In the genomic region with DNA sequence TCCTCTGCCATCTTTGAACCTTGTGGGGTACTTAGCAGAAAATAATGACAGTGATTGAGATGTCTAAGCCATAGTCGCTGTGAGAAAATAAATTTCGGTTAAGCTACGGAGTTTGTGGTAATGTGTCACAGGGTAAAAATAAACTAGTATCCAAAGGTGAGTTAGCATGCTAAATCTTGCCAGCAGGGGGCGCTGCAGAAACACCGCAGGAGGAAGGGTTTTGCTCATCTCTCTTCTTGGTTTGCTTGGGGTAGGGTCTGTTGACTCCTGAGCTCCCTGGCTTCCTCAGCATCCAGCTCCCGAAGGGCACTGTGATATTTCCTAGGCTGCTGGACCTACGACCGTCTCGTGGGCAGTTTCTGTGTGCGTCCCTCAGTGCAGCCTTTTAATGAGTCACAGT, we compare ENCODE assay signal across 8 mouse cellular contexts. TPM values are rescaled to one million over a fixed set of nuclear protein-coding genes. Genes with fewer than 3 reads are reported as not detected.
DNase-seq lines count a peak whose midpoint lies in the region; ATAC-seq and TF ChIP-seq lines count a peak whose summit lies in the region.

No protein-coding gene starts in this region.

- H3K4me3 ChIP-seq in intestine, postnatal 0 days (ENCODE audit: low read depth, low read length) = no peak overlapping the region
- H3K4me3 ChIP-seq in intestine, embryonic 15.5 days (replicated peaks) = no peak overlapping the region

- no peaks in the 10 kb centered on the region for H3K27me3 ChIP-seq in intestine, postnatal 0 days (replicated peaks; ENCODE audit: control insufficient read depth, insufficient read depth, low read length)
- H3K27me3 ChIP-seq in intestine, embryonic 15.5 days (replicated peaks) = no peaks in the 10 kb centered on the region

- no peaks in the 10 kb centered on the region for H3K4me1 ChIP-seq in intestine, postnatal 0 days (replicated peaks; ENCODE audit: control insufficient read depth, insufficient read depth, low read length)
- no peaks in the 10 kb centered on the region for H3K4me1 ChIP-seq in intestine, embryonic 15.5 days (replicated peaks)

- WGBS in intestine, postnatal 0 days = 61% methylated on average over 10 of the region's 10 CpGs
- WGBS in intestine, embryonic 15.5 days = 57% methylated on average over 10 of the region's 10 CpGs

- no peak overlapping the region for H3K27ac ChIP-seq in intestine, postnatal 0 days (ENCODE audit: low read depth, low read length)
- H3K27ac ChIP-seq in intestine, embryonic 15.5 days = no peak overlapping the region

- ATAC-seq in intestine, postnatal 0 days = no peak
- no peak for ATAC-seq in intestine, embryonic 15.5 days
- peak; percentile 76 for ATAC-seq in granulocyte monocyte progenitor cell, adult 5-6 weeks (replicated peaks; ENCODE audit: poor library complexity, severe bottlenecking)
- ATAC-seq in frontal cortex, adult (ENCODE audit: low TSS enrichment) = no peak

- H3K9ac ChIP-seq in intestine, postnatal 0 days (ENCODE audit: low read depth, low read length) = no peak overlapping the region
- no peak overlapping the region for H3K9ac ChIP-seq in intestine, embryonic 15.5 days

- no peaks in the 10 kb centered on the region for H3K36me3 ChIP-seq in intestine, postnatal 0 days (ENCODE audit: control insufficient read depth, insufficient read depth)
- no peaks in the 10 kb centered on the region for H3K36me3 ChIP-seq in intestine, embryonic 15.5 days

- H3K4me2 ChIP-seq in intestine, postnatal 0 days (replicated peaks; ENCODE audit: low read depth) = no peak overlapping the region
- no peak overlapping the region for H3K4me2 ChIP-seq in intestine, embryonic 15.5 days (replicated peaks)

- TF ChIP-seq CTCF in intestine, postnatal 0 days (IDR thresholded peaks at IDR 0.05; ENCODE audit: low read depth) = peak; percentile 83

- H3K9me3 ChIP-seq in intestine, postnatal 0 days (ENCODE audit: control insufficient read depth) = no peaks in the 10 kb centered on the region
- no peaks in the 10 kb centered on the region for H3K9me3 ChIP-seq in intestine, embryonic 15.5 days

- peak; percentile 39 for DNase-seq in CD4-positive helper T cell, adult 2 months (ENCODE audit: low read depth, low spot score)
- peak; percentile 36 for DNase-seq in R1 (ENCODE audit: low read depth, low spot score)
- DNase-seq in retina, embryonic 14.5 days (ENCODE audit: low spot score) = peak; percentile 53
- no peak for DNase-seq in layer of hippocampus, adult 8-10 months (ENCODE audit: low spot score in 2 of 2)

RNA-seq across cellular contexts. Expression of a gene that starts 12.7 kb away (rescaled TPM):
- polyA plus RNA-seq in intestine, postnatal 0 days (2015; fragmentation: Nextera tagmentation; extraction: Ambion mirVana) = 34.6 and 38.3 TPM in 2 replicates
- polyA plus RNA-seq in intestine, embryonic 15.5 days (2015; fragmentation: Nextera tagmentation; extraction: Ambion mirVana) = 46.8 and 46.9 TPM in 2 replicates
- 25.7 and 31.8 TPM in 2 replicates for total RNA-seq in granulocyte monocyte progenitor cell, adult 5-6 weeks (2014; fragmentation: Nextera tagmentation)
- 38.8 and 39.9 TPM in 2 replicates for total RNA-seq in granulocyte monocyte progenitor cell, adult 5-6 weeks (2017)
- 10 to 100 TPM; 19.5 to 24.1 (median 21.1) TPM for total RNA-seq in layer of hippocampus, adult 8-10 months (2022)

RNA-seq across cellular contexts. Expression of a gene that starts 23.1 kb away (rescaled TPM):
- polyA plus RNA-seq in intestine, postnatal 0 days (2015; fragmentation: Nextera tagmentation; extraction: Ambion mirVana) = 13.4 and 13.7 TPM in 2 replicates
- polyA plus RNA-seq in intestine, embryonic 15.5 days (2015; fragmentation: Nextera tagmentation; extraction: Ambion mirVana) = 10.2 and 10.8 TPM in 2 replicates
- 1.3 and 2.0 TPM in 2 replicates for total RNA-seq in granulocyte monocyte progenitor cell, adult 5-6 weeks (2014; fragmentation: Nextera tagmentation)
- 1.3 and 2.1 TPM in 2 replicates for total RNA-seq in granulocyte monocyte progenitor cell, adult 5-6 weeks (2017)
- total RNA-seq in layer of hippocampus, adult 8-10 months (2022) = 10 to 100 TPM; 30.2 to 35.3 (median 33.0) TPM

RNA-seq across cellular contexts. Expression of a gene that starts 39.4 kb away (rescaled TPM):
- 58.3 and 62.2 TPM in 2 replicates for polyA plus RNA-seq in intestine, postnatal 0 days (2015; fragmentation: Nextera tagmentation; extraction: Ambion mirVana)
- 25.7 and 27.3 TPM in 2 replicates for polyA plus RNA-seq in intestine, embryonic 15.5 days (2015; fragmentation: Nextera tagmentation; extraction: Ambion mirVana)
- 22.7 and 29.0 TPM in 2 replicates for total RNA-seq in granulocyte monocyte progenitor cell, adult 5-6 weeks (2014; fragmentation: Nextera tagmentation)
- 26.4 and 36.6 TPM in 2 replicates for total RNA-seq in granulocyte monocyte progenitor cell, adult 5-6 weeks (2017)
- total RNA-seq in layer of hippocampus, adult 8-10 months (2022) = 10 to 100 TPM in 1 of 4 experiments, 1 to 10 TPM in 3; 7.8 to 14.8 (median 8.1) TPM

Comparison
In these comparisons a context has a peak if more than half of its experiments do, and no peak if none do; other contexts are left out.
1. DNase-seq: peak in CD4-positive helper T cell, adult 2 months (single experiment), R1 (single experiment) and retina, embryonic 14.5 days (single experiment); none in layer of hippocampus, adult 8-10 months (0 of 2).
2. RNA of a gene that starts 23.1 kb away (total RNA-seq): 30.2 to 35.3 TPM in layer of hippocampus, adult 8-10 months; 1.3 to 2.1 TPM in granulocyte monocyte progenitor cell, adult 5-6 weeks; every median in the first group is over 10 times any median in the second.